Mouse (Mus musculus) spleen, embryonic (tissue): ENCODE data around the gene Ubac2.

ENCODE experiments used
- CTCF ChIA-PET: fragments of 350-600 bp; sonication (Branson Sonifier 250); formaldehyde crosslinking; loops from one replicate; lab custom pipeline; 2022; lab: Charles Lee

Gene Ubac2

GRCm38 (mm10) chr14:122068036-122068435 is 189.6 kb downstream of the Ubac2 start:
- CTCF ChIA-PET = interaction anchor here (1.5 kb wide), 1 partner anchor 45 kb away, joined by 3 read pairs; no protein-coding TSS in a partner anchor

- CTCF ChIA-PET = interaction anchor here (1.5 kb wide), 1 partner anchor 44 kb away, joined by 3 read pairs; no protein-coding TSS in a partner anchor
Observed at GRCm38 (mm10) chr14:122068801-122069695, 190.6 kb downstream of the Ubac2 start.

- CTCF ChIA-PET = interaction anchor here (0.6 kb wide), 1 partner anchor 930 kb away, joined by 5 read pairs; no protein-coding TSS in a partner anchor
Observed at GRCm38 (mm10) chr14:122069948-122070347, 191.5 kb downstream of the Ubac2 start.
